Mouse (Mus musculus) induced T-regulatory cell, adult 2 months (primary cell): ENCODE data around the gene Sh3bp2.
A peak's percentile ranks its signal among the peaks of the same experiment; 100 is the strongest.

Experiments used
- DNase-seq: peaks from one replicate; pipeline ENCODE4 v3.0.0-alpha.2; 2012; ENCODE audit warnings: low read depth

Sh3bp2 gene

GRCm38 (mm10) chr5:34526477-34526775, 788 bp downstream of the Sh3bp2 start:
- no peak for DNase-seq

DNA sequence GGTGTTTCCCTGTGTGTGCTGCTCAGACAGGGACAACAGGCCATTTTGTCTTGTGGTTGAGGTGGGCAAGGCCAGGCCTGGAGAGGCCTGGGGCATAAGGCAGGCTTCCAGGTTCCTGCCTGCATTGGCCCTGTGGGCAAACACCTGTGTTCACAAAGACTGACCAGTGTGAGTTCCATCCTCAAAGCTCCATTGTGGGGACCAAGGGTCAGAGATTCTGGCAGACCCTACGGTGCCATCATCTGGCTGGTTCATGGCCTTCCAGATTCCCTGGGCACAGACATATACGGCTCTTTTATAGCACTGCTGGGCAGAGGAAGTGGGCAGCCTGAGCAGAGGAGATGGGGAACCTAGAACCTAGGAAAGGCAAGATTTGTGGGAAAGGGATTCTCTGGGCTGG, 1.7 kb downstream of the Sh3bp2 start:
- no peak for DNase-seq

DNA sequence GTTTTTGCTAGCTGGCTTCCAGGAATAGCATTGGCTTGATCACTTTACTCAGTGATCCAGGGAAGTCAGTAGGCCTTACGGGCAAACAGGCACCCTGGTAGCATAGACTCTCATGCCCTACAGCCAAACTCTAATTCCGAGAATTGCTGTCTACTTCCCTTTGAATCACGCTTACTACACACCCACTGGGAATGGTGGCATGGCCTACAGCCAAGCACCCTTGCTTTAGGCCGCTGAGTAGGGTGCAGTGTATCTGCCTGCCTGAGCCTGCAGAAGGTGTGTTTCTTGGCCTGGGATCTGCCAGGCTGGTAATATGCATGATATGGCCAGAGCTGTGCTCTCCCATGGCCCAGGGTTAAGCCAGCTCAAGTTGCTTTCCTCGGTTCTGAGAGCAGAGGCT, 3.1 kb downstream of the Sh3bp2 start:
- DNase-seq = no peak

DNA sequence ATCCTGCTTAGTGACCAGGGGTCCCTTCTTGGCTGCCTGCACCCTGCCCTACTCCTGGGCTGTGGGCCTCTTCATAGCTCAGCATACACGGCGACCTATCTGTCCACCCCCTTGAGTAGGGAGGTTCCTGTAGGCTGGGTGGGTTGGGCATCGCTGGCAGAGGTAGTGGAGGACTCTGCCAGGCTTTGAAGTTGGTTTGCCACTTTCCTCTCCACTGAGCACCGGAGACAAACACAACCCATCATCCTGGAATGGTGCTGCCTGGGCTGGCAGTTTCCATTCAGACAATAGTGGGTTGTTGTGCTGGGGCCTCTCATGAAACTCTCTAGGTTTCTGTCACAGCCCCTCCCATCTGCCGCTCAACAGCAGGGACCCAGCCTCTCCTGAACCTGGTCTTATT, 4.5 kb downstream of the Sh3bp2 start:
- no peak for DNase-seq

DNA sequence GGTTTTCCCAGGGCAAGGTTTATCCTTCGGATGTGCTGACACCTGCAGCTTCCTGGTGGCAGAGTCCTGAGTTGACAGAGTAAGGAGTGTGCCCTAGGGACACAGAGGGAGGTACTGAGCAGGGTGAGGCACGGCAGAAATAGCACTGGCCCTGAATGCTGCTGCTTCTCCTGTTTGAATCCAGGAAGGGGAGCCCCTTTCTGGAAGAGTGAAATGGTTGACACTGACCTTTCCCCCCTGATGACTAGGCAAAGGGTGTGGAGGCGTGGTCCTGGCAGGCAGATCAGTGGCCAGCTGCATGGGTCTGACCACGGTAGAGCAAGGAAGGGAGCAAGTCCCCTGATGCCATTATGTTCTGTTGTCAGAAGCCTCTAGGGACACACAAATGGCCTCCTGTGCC, 5.0 kb downstream of the Sh3bp2 start:
- no peak for DNase-seq

DNA sequence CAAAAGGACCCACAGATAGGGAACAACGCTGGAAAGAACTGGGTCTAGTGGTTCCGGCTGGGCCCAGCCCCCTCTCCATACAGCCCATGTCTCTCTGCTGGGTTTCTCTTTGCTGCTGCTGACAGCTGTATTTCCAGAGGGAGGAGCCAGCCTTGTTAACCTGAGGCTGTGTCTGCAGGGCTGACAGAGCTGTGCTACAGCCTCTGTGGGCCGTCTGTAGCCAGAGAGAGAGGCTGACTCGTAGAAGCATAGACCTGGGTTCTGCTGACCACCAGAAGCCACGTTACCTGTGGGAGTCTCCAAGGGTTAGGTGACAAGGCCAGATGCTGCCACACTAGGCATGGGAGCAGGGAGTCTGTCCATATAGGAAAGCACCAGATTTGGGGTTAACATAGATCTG, 7.4 kb downstream of the Sh3bp2 start:
- DNase-seq = no peak

DNA sequence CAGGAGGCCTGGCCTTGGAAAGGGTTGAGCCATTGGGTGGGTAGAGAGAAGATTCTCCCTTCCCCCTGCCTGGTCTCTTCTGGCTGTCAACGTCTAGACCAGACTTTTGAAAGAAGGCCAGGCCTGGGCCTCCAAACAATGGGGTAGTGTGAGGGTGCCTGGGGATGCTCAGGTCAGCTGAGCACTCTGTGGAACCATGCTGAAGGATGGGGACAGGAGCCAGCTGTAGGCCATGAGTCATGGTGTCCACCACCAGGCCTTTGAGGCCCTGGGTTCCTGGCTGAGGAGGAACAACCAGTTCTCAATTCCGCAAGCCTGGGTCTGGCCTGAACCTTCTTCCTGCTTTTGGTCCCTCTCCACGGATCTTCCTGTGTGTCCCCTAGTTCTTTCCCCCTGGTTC, 8.2 kb downstream of the Sh3bp2 start:
- no peak for DNase-seq

DNA sequence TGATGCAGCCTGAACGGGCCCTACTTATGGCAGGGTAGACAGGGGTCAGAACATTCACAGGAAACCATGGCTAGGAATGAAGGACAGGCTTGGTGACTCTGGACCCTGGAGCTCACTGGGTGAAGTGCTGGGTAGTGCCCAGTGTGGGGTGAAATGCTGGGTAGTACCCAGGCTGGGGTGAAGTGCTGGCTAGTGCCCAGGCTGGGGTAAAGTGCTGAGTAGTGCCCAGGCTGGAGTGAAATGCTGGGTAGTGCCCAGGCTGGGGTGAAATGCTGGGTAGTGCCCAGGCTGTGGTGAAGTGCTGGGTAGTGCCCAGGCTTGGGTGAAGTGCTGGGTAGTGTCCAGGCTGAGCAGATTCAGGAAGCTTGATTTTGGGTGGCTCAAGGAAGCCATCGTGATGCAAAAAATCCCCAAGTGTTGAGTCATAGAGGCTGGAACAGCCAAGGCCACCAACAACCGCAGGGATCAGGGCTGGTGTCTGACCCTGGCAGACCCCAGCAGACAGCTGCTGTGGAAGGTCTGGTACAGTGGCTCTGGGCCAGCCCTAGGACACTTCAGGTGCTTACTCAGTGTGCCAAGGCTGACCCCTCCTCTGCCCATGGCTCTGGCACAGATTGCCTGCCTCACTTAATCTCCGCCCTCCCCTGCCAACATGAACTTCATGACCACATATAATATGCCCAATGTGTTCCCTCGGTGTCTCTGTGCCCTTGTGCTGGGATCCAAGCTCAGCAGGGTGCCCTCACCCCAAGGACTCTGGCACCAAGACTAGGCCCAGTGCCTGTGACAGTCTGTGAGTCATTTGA, 9.3 kb downstream of the Sh3bp2 start:
- no peak for DNase-seq

DNA sequence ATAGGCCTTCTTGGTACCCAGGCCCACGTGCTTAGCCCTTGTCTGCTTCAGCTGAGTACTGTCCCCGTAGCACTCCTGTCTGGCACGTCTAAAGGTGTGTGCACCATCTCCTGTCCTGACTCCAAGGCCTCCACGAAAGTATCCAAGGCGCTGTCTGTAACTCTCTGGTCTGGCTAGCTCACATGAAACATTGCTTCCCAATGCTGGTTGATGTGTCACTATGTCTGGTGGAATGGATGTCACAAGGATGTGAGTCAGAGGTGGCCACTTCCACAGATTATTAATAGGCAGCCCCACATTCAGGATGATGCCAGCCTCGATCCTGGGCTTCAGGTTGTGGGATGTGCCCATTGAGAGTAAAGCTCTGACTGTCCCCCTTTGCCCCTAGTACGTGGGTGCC, 10.2 kb downstream of the Sh3bp2 start:
- no peak for DNase-seq

GRCm38 (mm10) chr5:34538079-34538478, 12.4 kb downstream of the Sh3bp2 start:
- no peak for DNase-seq

DNA sequence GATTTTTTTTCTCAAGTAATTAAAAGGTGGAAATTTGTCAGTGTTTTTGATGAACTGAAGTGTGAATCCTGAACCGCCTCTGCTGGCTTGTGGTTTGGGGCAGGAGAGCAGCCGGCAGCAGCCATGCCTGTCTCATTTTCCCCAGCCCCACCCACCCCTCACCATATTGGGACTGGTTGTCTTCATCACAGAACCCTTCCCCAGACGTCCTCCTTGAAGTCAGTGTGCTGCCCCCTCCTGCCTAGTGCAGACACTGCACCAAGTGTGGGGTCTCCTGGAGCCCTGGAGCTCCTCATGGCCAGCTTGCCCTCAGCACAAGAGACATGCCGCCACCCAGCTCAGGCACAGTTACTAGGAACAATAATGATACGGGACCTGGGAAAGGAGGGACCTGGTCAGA, 12.9 kb downstream of the Sh3bp2 start:
- peak; percentile 77 for DNase-seq

DNA sequence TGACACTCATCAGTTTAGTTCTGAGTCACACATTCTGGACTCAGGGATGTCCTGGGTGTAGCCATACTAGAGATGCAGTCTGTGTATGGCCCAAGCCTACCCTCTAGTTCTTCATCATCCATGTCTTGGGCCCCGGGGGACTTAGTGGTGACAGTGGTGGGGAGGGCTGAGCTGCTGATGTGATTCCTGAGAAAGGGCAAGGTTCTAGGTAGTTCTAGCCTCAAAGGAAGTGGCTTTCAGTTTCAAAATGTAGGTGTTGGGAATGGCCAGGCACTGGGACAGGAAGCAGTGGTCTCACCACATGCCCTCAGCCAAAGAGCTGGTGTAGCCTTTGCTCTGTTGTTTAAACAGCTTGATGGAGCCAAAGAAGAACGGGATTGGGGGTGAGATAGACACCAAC, 13.5 kb downstream of the Sh3bp2 start:
- peak; percentile 57 for DNase-seq

- no peak for DNase-seq
These were observed 16.5 kb downstream of the Sh3bp2 start for GRCm38 (mm10) chr5:34542166-34542565.

- peak; percentile 57 for DNase-seq
These were observed 17.5 kb downstream of the Sh3bp2 start for GRCm38 (mm10) chr5:34543114-34543513.

- DNase-seq = peak; percentile 62
These were observed 21.8 kb downstream of the Sh3bp2 start for GRCm38 (mm10) chr5:34547410-34547809.

DNA sequence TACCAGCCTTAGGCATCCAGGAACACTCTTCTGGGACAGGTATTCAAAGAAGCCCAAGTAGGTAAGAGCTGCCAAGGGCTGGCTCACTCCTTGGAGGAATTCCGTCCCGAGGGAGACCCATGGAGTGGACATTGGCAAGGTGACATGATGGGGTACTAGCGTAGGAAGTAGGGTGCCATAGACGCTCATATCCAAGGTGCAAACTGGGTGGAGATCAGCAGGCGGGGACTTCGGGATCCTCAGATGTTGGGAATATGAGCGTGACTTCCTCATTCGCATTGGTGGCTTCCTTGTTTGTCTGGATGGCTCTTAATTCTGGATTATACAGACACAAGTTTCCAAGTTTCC, 23.5 kb downstream of the Sh3bp2 start:
- DNase-seq = no peak

DNA sequence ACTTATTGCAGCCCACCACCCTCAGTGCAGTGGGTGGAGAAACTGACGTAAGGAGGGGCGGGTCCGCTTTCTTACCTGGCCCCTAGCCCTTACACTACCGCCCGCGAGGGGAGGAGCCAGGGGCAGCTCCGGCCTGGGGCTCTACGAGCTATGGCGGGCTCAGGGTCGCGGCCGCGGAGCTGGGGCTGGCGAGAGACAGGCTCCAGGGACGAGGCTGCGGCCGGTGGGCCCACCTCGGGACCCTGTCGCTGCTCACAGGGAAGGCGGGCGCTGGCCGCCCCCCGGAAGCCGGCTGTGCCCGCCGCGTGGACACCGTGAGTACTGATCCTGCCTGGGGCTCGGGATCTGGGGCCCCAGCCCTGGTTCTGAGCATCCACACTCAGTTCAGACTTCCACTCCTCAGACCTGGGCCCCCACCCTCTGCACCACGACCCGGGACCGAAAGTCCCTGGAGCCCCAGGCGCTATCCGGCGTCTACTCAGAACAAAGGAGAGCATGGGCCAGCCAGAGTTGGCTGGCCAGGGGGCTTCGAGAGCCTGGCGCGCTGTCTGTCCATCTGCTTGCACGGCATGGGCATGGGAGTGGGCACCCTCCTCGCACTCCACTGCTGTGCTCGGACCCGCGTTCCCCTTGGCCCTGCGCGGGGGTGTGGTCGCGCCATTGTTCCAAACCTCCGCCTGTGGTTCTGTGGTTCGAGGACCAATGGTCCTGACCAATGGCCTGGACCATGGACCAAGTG, 24.0 kb downstream of the Sh3bp2 start:
- peak; percentile 72 for DNase-seq

- DNase-seq = peak; percentile 46
These were observed 24.6 kb downstream of the Sh3bp2 start for GRCm38 (mm10) chr5:34550251-34550650.

DNA sequence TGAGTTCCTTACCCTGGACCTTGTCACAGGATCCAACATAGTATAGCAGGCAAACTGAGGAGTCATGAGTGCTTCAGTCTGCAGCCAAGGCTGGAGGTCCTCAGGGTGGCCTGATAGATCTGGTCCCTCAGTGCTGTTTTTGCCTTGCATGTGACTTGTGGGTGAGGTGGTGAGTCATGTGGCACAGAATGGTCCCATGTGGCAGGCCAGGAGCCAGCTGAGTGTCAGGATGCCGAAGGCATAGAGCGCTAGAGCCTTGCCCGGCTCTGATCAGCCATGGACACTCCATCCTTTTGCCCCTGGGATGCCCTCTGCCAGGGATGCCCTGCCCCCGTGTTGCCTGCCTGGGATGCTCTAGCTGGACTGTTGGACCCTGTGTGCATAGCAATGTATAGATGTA, 26.2 kb downstream of the Sh3bp2 start:
- DNase-seq = no peak

GRCm38 (mm10) chr5:34563854-34564253, 38.2 kb downstream of the Sh3bp2 start:
- DNase-seq = no peak

DNA sequence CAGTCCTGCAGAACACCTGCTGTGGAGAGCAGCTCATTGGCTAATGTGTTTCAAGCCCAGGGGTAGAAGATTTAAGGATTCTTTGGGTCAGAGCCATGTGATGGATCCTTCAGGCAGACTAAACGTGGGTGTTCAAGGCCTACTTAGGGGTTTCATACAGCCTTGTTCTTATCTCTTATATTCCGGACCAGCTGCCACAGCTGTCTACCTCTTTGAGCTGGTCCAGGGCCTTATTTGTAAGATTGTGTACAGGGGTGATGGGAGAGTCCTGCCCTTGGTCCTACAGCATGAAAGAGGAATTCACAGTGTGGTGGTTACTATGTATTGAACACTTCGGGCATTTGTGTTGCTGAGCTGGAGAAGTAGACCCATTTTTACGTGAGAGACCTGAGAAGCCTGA, 38.7 kb downstream of the Sh3bp2 start:
- DNase-seq = no peak

DNA sequence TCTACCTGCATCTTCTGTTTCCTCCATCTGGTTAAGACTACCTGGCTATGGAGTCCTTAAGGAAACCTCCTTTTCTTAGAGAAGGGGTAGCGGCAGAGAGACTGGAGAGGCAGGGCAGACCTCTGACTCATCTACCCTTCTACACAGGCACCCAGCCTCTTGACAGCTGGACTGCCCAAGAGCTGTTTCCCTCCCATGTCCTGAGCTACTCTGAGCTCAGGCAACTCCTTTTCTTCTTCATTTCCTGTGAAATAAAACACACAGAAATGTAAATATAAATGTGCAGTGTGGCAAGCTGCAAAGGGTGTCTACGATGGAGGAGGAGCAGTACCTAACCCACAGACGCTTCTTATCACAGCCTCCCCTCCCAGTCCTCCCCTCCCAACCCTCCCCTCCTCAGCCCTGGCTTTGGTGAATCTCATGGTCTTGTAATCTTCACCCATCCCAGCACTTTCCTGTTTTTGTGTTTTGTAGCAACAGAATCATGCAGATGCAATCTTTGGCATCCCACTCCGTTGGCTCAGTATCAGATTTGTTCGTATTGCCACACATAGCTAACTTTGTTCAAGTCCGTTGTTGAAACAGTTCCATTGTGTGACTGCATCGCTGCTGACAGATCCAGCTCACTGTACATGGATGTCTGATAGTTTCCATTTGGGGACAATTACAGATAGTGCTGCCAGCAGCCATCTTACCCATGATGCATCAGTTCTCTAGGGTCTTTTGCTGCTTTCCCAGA, 40.1 kb downstream of the Sh3bp2 start:
- DNase-seq = no peak

GRCm38 (mm10) chr5:34571551-34571950, 45.9 kb downstream of the Sh3bp2 start:
- no peak for DNase-seq
